ENCODE assay signal across 20 mouse cellular contexts in the genomic region with DNA sequence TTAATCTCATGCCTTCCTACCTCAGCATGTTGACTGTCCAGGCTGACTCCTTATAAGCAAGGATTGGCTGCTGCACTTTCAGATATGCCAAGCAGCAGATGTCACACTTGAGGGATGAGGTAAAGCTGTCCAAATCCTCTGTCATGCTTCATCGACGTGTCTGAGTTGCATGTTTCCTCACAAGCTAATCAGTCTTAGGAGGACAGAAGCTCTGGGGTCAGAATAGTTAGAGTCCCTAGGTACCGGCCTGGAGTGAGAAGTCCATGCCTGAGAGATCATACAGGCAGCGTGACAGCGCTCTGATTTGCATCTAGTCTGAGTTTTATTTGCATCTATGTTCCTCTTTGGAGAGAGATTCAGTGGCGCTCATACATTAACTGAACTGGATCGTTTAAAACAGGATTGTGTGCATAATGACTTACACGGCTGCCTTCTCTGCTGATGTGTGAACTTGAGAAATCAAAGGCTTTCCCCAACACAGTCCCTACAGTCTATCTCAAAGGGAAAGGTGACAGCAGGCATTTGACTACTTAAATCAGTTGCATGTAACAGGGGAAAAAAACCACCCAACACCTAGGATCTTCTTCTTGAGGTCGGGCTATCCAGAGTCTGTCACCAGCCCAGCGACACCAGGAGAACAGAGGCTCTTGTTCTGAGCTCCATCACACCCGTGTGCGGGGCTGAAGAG. TPM values are rescaled to one million over a fixed set of nuclear protein-coding genes. Genes with fewer than 3 reads are reported as not detected.
DNase-seq lines count a peak whose midpoint lies in the region; ATAC-seq and TF ChIP-seq lines count a peak whose summit lies in the region.
"Had no signal": no experiment of that assay in that cellular context is flagged by ENCODE, and none has a peak within 500 bp of the region (broad histone marks: within the 10 kb centered on the region; RNA-seq: fewer than 3 reads in every experiment).

No protein-coding gene starts in this region.

- no peak overlapping the region for H3K9ac ChIP-seq in forebrain, embryonic 16.5 days (replicated peaks; ENCODE audit: low read depth, low read length)
- no peak overlapping the region for H3K9ac ChIP-seq in forebrain, embryonic 14.5 days (ENCODE audit: low read length)
- H3K9ac ChIP-seq in kidney, embryonic 15.5 days, result no peak overlapping the region
- no peak overlapping the region for H3K9ac ChIP-seq in hindbrain, postnatal 0 days (replicated peaks; ENCODE audit: low read length)
- H3K9ac ChIP-seq: forebrain, embryonic 12.5 days; stomach, embryonic 15.5 days had no signal

- H3K27me3 ChIP-seq in forebrain, embryonic 16.5 days (replicated peaks; ENCODE audit: control insufficient read depth, insufficient read depth, low read length), result no peaks in the 10 kb centered on the region
- H3K27me3 ChIP-seq in forebrain, embryonic 14.5 days (replicated peaks; ENCODE audit: control insufficient read depth, insufficient read depth, low read length), result no peaks in the 10 kb centered on the region
- H3K27me3 ChIP-seq in kidney, embryonic 15.5 days, result no peaks in the 10 kb centered on the region
- H3K27me3 ChIP-seq in hindbrain, postnatal 0 days (ENCODE audit: insufficient read depth, low read length), result no peaks in the 10 kb centered on the region
- H3K27me3 ChIP-seq: forebrain, embryonic 12.5 days; stomach, embryonic 15.5 days had no signal

- peak; percentile 28; the same call in 1 of the 2 replicates for ATAC-seq in forebrain, embryonic 16.5 days
- no peak for ATAC-seq in forebrain, embryonic 14.5 days
- ATAC-seq in kidney, embryonic 15.5 days (replicated peaks; ENCODE audit: low FRiP score), result peak; percentile 75
- ATAC-seq in hindbrain, postnatal 0 days, result 0 out of 2 replicates have a peak, but pooled peaks have one; percentile 29
- ATAC-seq: lung, postnatal 0 days had no signal

- TF ChIP-seq CTCF in hindbrain, postnatal 0 days (IDR thresholded peaks at IDR 0.05; ENCODE audit: low read depth), result no peak

- no peak overlapping the region for H3K4me2 ChIP-seq in forebrain, embryonic 16.5 days (ENCODE audit: low read length)
- H3K4me2 ChIP-seq in forebrain, embryonic 14.5 days (ENCODE audit: low read length), result no peak overlapping the region
- H3K4me2 ChIP-seq in kidney, embryonic 15.5 days, result no peak overlapping the region
- no peak overlapping the region for H3K4me2 ChIP-seq in hindbrain, postnatal 0 days (ENCODE audit: low read depth, low read length)
- H3K4me2 ChIP-seq: forebrain, embryonic 12.5 days; heart, embryonic 11.5 days; stomach, embryonic 15.5 days had no signal

- H3K36me3 ChIP-seq in forebrain, embryonic 16.5 days (ENCODE audit: control insufficient read depth, insufficient read depth), result peaks cover 4% of the 10 kb centered on the region
- H3K36me3 ChIP-seq in forebrain, embryonic 14.5 days (ENCODE audit: control insufficient read depth, insufficient read depth, low read length), result peaks cover 7% of the 10 kb centered on the region; the same call in 1 of the 2 replicates
- 0 out of 2 replicates have a peak, but pooled peaks cover 9% of the 10 kb centered on the region for H3K36me3 ChIP-seq in kidney, embryonic 15.5 days
- H3K36me3 ChIP-seq in hindbrain, postnatal 0 days (ENCODE audit: insufficient read depth, low read length), result no peaks in the 10 kb centered on the region; the same call in 1 of the 2 replicates
- H3K36me3 ChIP-seq: stomach, embryonic 15.5 days had no signal

- no peaks in the 10 kb centered on the region for H3K4me1 ChIP-seq in forebrain, embryonic 16.5 days (replicated peaks; ENCODE audit: control insufficient read depth, insufficient read depth, low read length)
- H3K4me1 ChIP-seq in forebrain, embryonic 14.5 days (ENCODE audit: control insufficient read depth, insufficient read depth, low read length), result no peaks in the 10 kb centered on the region
- H3K4me1 ChIP-seq in kidney, embryonic 15.5 days, result peaks cover 13% of the 10 kb centered on the region; the same call in 1 of the 2 replicates
- H3K4me1 ChIP-seq in hindbrain, postnatal 0 days (ENCODE audit: insufficient read depth, low read length), result no peaks in the 10 kb centered on the region
- H3K4me1 ChIP-seq: forebrain, embryonic 12.5 days; stomach, embryonic 15.5 days had no signal

- no peak overlapping the region for H3K27ac ChIP-seq in forebrain, embryonic 16.5 days (ENCODE audit: low read length)
- H3K27ac ChIP-seq in forebrain, embryonic 14.5 days (ENCODE audit: low read depth, low read length), result no peak overlapping the region
- H3K27ac ChIP-seq in kidney, embryonic 15.5 days, result no peak overlapping the region
- no peak overlapping the region for H3K27ac ChIP-seq in hindbrain, postnatal 0 days
- H3K27ac ChIP-seq: forebrain, embryonic 12.5 days; stomach, embryonic 15.5 days had no signal

- no peaks in the 10 kb centered on the region for H3K9me3 ChIP-seq in forebrain, embryonic 16.5 days (ENCODE audit: control insufficient read depth, low read length)
- no peaks in the 10 kb centered on the region for H3K9me3 ChIP-seq in forebrain, embryonic 14.5 days (replicated peaks; ENCODE audit: control insufficient read depth, low read length)
- no peaks in the 10 kb centered on the region for H3K9me3 ChIP-seq in kidney, embryonic 15.5 days (replicated peaks)
- no peaks in the 10 kb centered on the region for H3K9me3 ChIP-seq in hindbrain, postnatal 0 days (ENCODE audit: low read length)
- H3K9me3 ChIP-seq: forebrain, embryonic 12.5 days; stomach, embryonic 15.5 days had no signal

- no peak for DNase-seq in forebrain, embryonic 14.5 days (ENCODE audit: low spot score)
- no peak for DNase-seq in kidney, adult 18-20 months
- DNase-seq in A20 (ENCODE audit: low read depth, low spot score), result peak; percentile 18
- DNase-seq in hindbrain, postnatal 0 days (ENCODE audit: low spot score), result no peak
- DNase-seq in cerebellum, adult 8-10 months, result no peak
- no peak for DNase-seq in natural killer cell, adult 2 months (ENCODE audit: low spot score in 2 of 2)
- DNase-seq: adrenal gland, postnatal 25 days; cerebellum, adult 18-20 months; cerebellum, postnatal 36 days; heart, postnatal 14 days; kidney, postnatal 36 days; left cerebral cortex, postnatal 4 days; liver; thymus, adult 18-20 months had no signal

- no peak overlapping the region for H3K4me3 ChIP-seq in forebrain, embryonic 16.5 days (replicated peaks; ENCODE audit: low read length)
- H3K4me3 ChIP-seq in forebrain, embryonic 14.5 days (ENCODE audit: low read depth, low read length), result no peak overlapping the region
- H3K4me3 ChIP-seq in kidney, embryonic 15.5 days (replicated peaks), result no peak overlapping the region
- H3K4me3 ChIP-seq in hindbrain, postnatal 0 days (ENCODE audit: low read length), result no peak overlapping the region
- H3K4me3 ChIP-seq: forebrain, embryonic 12.5 days; stomach, embryonic 15.5 days had no signal

- 72% methylated on average over 12 of the region's 12 CpGs for WGBS in forebrain, embryonic 16.5 days
- WGBS in forebrain, embryonic 14.5 days, result 77% methylated on average over 12 of the region's 12 CpGs
- 60% methylated on average over 12 of the region's 12 CpGs for WGBS in kidney, embryonic 15.5 days
- WGBS in hindbrain, postnatal 0 days, result 57% methylated on average over 12 of the region's 12 CpGs

RNA-seq across cellular contexts. Expression of gene Kidins220, which starts 56.0 kb away (rescaled TPM):
- polyA plus RNA-seq in forebrain, embryonic 16.5 days (2015; fragmentation: Nextera tagmentation; extraction: Ambion mirVana), result 172 and 179 TPM in 2 replicates
- polyA plus RNA-seq in forebrain, embryonic 14.5 days (2014; fragmentation: Nextera tagmentation; extraction: Ambion mirVana), result 131 and 163 TPM in 2 replicates
- 28.6 and 31.1 TPM in 2 replicates for polyA plus RNA-seq in kidney, embryonic 15.5 days (2015; fragmentation: Nextera tagmentation; extraction: Ambion mirVana)
- total RNA-seq in hindbrain, postnatal 0 days (2014; rRNA removed), result 199 and 230 TPM in 2 replicates
- polyA plus RNA-seq in hindbrain, postnatal 0 days (2015; fragmentation: Nextera tagmentation; extraction: Ambion mirVana), result 76.5 and 79.6 TPM in 2 replicates
